Comparison of ENCODE assay signal across 20 mouse cellular contexts in genomic region chr4:109252199-109252598, GRCm38 (mm10). TPM values are rescaled to one million over a fixed set of nuclear protein-coding genes. Genes with fewer than 3 reads are reported as not detected.
DNase-seq lines count a peak whose midpoint lies in the region; ATAC-seq and TF ChIP-seq lines count a peak whose summit lies in the region.
"Had no signal": no experiment of that assay in that cellular context is flagged by ENCODE, and none has a peak within 500 bp of the region (broad histone marks: within the 10 kb centered on the region; RNA-seq: fewer than 3 reads in every experiment).

No protein-coding gene starts in this region.

- no peak overlapping the region for H3K9ac ChIP-seq in liver, embryonic 12.5 days
- H3K9ac ChIP-seq in ES-E14 (ENCODE audit: insufficient read depth, low read depth, low read length, poor library complexity, severe bottlenecking), result no peak overlapping the region
- H3K9ac ChIP-seq in liver, embryonic 13.5 days, result no peak overlapping the region
- H3K9ac ChIP-seq: embryonic facial prominence, embryonic 13.5 days; embryonic facial prominence, embryonic 15.5 days; forebrain, embryonic 12.5 days had no signal

- no peak for ATAC-seq in liver, embryonic 12.5 days
- ATAC-seq in liver, embryonic 13.5 days (ENCODE audit: low read depth), result no peak
- ATAC-seq: forebrain, embryonic 14.5 days; forebrain, embryonic 16.5 days; Patski had no signal

- no peak overlapping the region for H3K4me3 ChIP-seq in liver, embryonic 12.5 days
- H3K4me3 ChIP-seq in ES-E14 (ENCODE audit: insufficient read depth in 1 of 2, low read depth in 1 of 2, low read length in 2 of 2, poor library complexity in 1 of 2, severe bottlenecking in 1 of 2), result no peak overlapping the region
- no peak overlapping the region for H3K4me3 ChIP-seq in liver, embryonic 13.5 days (replicated peaks)
- H3K4me3 ChIP-seq: embryonic facial prominence, embryonic 13.5 days; embryonic facial prominence, embryonic 15.5 days; erythroblast, embryonic 14.5 days; forebrain, embryonic 10.5 days; forebrain, embryonic 12.5 days had no signal

- H3K36me3 ChIP-seq in liver, embryonic 12.5 days, result no peaks in the 10 kb centered on the region
- H3K36me3 ChIP-seq in ES-E14 (ENCODE audit: control insufficient read depth, insufficient read depth, low read length, poor library complexity, severe bottlenecking), result no peaks in the 10 kb centered on the region
- no peaks in the 10 kb centered on the region for H3K36me3 ChIP-seq in liver, embryonic 13.5 days
- H3K36me3 ChIP-seq: embryonic facial prominence, embryonic 13.5 days; embryonic facial prominence, embryonic 15.5 days; forebrain, embryonic 10.5 days; forebrain, embryonic 12.5 days had no signal

- no peaks in the 10 kb centered on the region for H3K27me3 ChIP-seq in liver, embryonic 12.5 days (replicated peaks)
- no peaks in the 10 kb centered on the region for H3K27me3 ChIP-seq in liver, embryonic 13.5 days
- H3K27me3 ChIP-seq: embryonic facial prominence, embryonic 13.5 days; embryonic facial prominence, embryonic 15.5 days; forebrain, embryonic 12.5 days; Patski had no signal

- DNase-seq in liver (no peak), ES-E14 (ENCODE audit: low read depth, low spot score) (no peak)
- DNase-seq in liver, embryonic 13.5 days, result no peak
- DNase-seq in layer of hippocampus, postnatal 10 days (ENCODE audit: low spot score in 2 of 2), result no peak
- no peak for DNase-seq in heart, postnatal 10 days
- DNase-seq: cerebellum, adult 11 months; cerebellum, adult 8-10 months; cerebellum, adult 9-11 months; cerebellum, postnatal 36 days had no signal

- 77% methylated on average over 4 of the region's 4 CpGs for WGBS in liver, embryonic 12.5 days (ENCODE audit: insufficient replicate concordance)
- WGBS in liver, embryonic 13.5 days (ENCODE audit: insufficient replicate concordance), result 74% methylated on average over 4 of the region's 4 CpGs

- intact Hi-C loops in heart, postnatal 10 days (cut with DNase I), result no loop called here

- H3K4me1 ChIP-seq in liver, embryonic 12.5 days, result peaks cover 57% of the 10 kb centered on the region
- H3K4me1 ChIP-seq in ES-E14 (ENCODE audit: control insufficient read depth in 2 of 2, insufficient read depth in 2 of 2, low read length in 2 of 2, poor library complexity in 1 of 2), result 0 out of 4 replicates have a peak, but pooled peaks cover 0 to 2% of the 10 kb centered on the region in 2 experiments
- H3K4me1 ChIP-seq in liver, embryonic 13.5 days (replicated peaks), result peaks cover 53% of the 10 kb centered on the region
- H3K4me1 ChIP-seq: embryonic facial prominence, embryonic 13.5 days; embryonic facial prominence, embryonic 15.5 days; forebrain, embryonic 12.5 days had no signal

- 0 out of 2 replicates have a peak, but pooled peaks cover 3% of the 10 kb centered on the region for H3K9me3 ChIP-seq in liver, embryonic 12.5 days (replicated peaks)
- H3K9me3 ChIP-seq in ES-E14 (ENCODE audit: control insufficient read depth, insufficient read depth, low read depth, low read length), result no peaks in the 10 kb centered on the region
- no peaks in the 10 kb centered on the region for H3K9me3 ChIP-seq in liver, embryonic 13.5 days (replicated peaks)
- H3K9me3 ChIP-seq: embryonic facial prominence, embryonic 13.5 days; embryonic facial prominence, embryonic 15.5 days; forebrain, embryonic 10.5 days had no signal

- H3K27ac ChIP-seq in liver, embryonic 12.5 days, result 0 out of 2 replicates have a peak overlapping the region, but pooled peaks have one; percentile 41
- H3K27ac ChIP-seq in ES-E14 (ENCODE audit: insufficient read depth, low read depth, low read length, poor library complexity, severe bottlenecking), result no peak overlapping the region
- peak overlapping the region; percentile 40; the same call in 1 of the 2 replicates for H3K27ac ChIP-seq in liver, embryonic 13.5 days
- H3K27ac ChIP-seq: embryonic facial prominence, embryonic 13.5 days; embryonic facial prominence, embryonic 15.5 days; forebrain, embryonic 10.5 days; forebrain, embryonic 12.5 days had no signal

- no peak overlapping the region for H3K4me2 ChIP-seq in liver, embryonic 12.5 days
- no peak overlapping the region for H3K4me2 ChIP-seq in liver, embryonic 13.5 days
- H3K4me2 ChIP-seq: embryonic facial prominence, embryonic 13.5 days; embryonic facial prominence, embryonic 15.5 days; forebrain, embryonic 12.5 days had no signal

- in situ Hi-C loops in ES-E14 (cut with MboI; ENCODE audit: low sequenced_read_pairs in 2 of 2, unreplicated experiment in 2 of 2), result no loop called here

TF ChIP-seq in ES-E14, 5 proteins besides CTCF, POLR2A, EP300 and RAD21:
- TF ChIP-seq MAFK (IDR thresholded peaks at IDR 0.05; ENCODE audit: insufficient read depth, low read depth, low read length) (peak; percentile 70), ZNF384 (IDR thresholded peaks at IDR 0.05; ENCODE audit: low read depth, low read length) (no peak), HCFC1 (IDR thresholded peaks at IDR 0.05; ENCODE audit: borderline replicate concordance, insufficient read depth, low read length) (no peak), CHD2 (IDR thresholded peaks at IDR 0.05; ENCODE audit: low read depth, low read length) (no peak)
TF ChIP-seq in ES-E14: peak in this region for 1.

RNA-seq across cellular contexts. Expression of gene Calr4, which starts 17.9 kb away (rescaled TPM):
- polyA plus RNA-seq in liver, embryonic 12.5 days (2016; fragmentation: Nextera tagmentation; extraction: Ambion mirVana), result not detected in 2 replicates
- total RNA-seq in ES-E14 (2012; rRNA removed), result 1.4 TPM in 2 replicates
- not detected in 2 replicates for polyA plus RNA-seq in liver, embryonic 13.5 days (2015; fragmentation: Nextera tagmentation; extraction: Ambion mirVana)
- under 1 TPM; 0.71 to 0.85 TPM for total RNA-seq in layer of hippocampus, postnatal 10 days (2021)
- under 1 TPM in 1 of 2 experiments, not detected in 1; 0.22 TPM for total RNA-seq in heart, postnatal 10 days (2021)
- total RNA-seq: common myeloid progenitor, adult 5-6 weeks had no signal
- polyA plus RNA-seq: adrenal gland, adult 2 months; erythroblast, embryonic 14.5 days; forebrain, embryonic 12.5 days; Patski had no signal

RNA-seq across cellular contexts. Expression of gene Eps15, which starts 27.9 kb away (rescaled TPM):
- polyA plus RNA-seq in liver, embryonic 12.5 days (2016; fragmentation: Nextera tagmentation; extraction: Ambion mirVana), result 53.0 and 54.2 TPM in 2 replicates
- 9.7 and 13.0 TPM in 2 replicates for total RNA-seq in ES-E14 (2012; rRNA removed)
- 36.2 and 50.2 TPM in 2 replicates for polyA plus RNA-seq in liver, embryonic 13.5 days (2015; fragmentation: Nextera tagmentation; extraction: Ambion mirVana)
- total RNA-seq in layer of hippocampus, postnatal 10 days (2021), result 100 to 1,000 TPM; 168 TPM
- total RNA-seq in heart, postnatal 10 days (2021), result 10 to 100 TPM; 51.5 to 54.9 TPM

RNA-seq across cellular contexts. Expression of gene Osbpl9, which starts 50.1 kb away (rescaled TPM):
- 32.8 and 33.3 TPM in 2 replicates for polyA plus RNA-seq in liver, embryonic 12.5 days (2016; fragmentation: Nextera tagmentation; extraction: Ambion mirVana)
- 35.6 and 39.5 TPM in 2 replicates for total RNA-seq in ES-E14 (2012; rRNA removed)
- polyA plus RNA-seq in liver, embryonic 13.5 days (2015; fragmentation: Nextera tagmentation; extraction: Ambion mirVana), result 28.1 and 33.8 TPM in 2 replicates
- 10 to 100 TPM; 56.5 to 63.7 TPM for total RNA-seq in layer of hippocampus, postnatal 10 days (2021)
- 10 to 100 TPM; 86.2 to 92.2 TPM for total RNA-seq in heart, postnatal 10 days (2021)
